Mouse (Mus musculus) cortical plate, adult 2 months (tissue): ENCODE data around the gene Tardbp.

Experiments used
- CTCF ChIP-seq: fragments of 200-500 bp; IDR thresholded peaks from 2 replicates; pipeline ENCODE4 v1.5.1; 2011; ENCODE audit warnings: mild to moderate bottlenecking, control low read depth, low read length; ENCODE audit not compliant: insufficient read depth; ENCODE audit errors: extremely low read depth
- POLR2A ChIP-seq: fragments of 200-500 bp; IDR thresholded peaks from 2 replicates; pipeline ENCODE4 v1.6.1; 2011; ENCODE audit warnings: mild to moderate bottlenecking, low read length, control low read depth; ENCODE audit not compliant: insufficient read depth; ENCODE audit errors: extremely low read depth

GRCm38 (mm10) chr4:148671230-148671947 lies 44.6 kb upstream of the Tardbp start:
- TF ChIP-seq POLR2A (no peak), CTCF (no peak)
